Mouse (Mus musculus) T-helper 2 cell (primary cell): ENCODE data around the gene Pdp2.
"Not testable (repeated sequence)": the region's sequence is repeated elsewhere in the genome, so short reads cannot be mapped to it uniquely, and the experiment has no call there.

Experiments
- in situ Hi-C: fragments of 300-600 bp; cut with MboI, MseI; formaldehyde crosslinking; loops from one replicate; pipeline ENCODE4 v1.15.1; 2025; ENCODE audit warnings: high pct_unique_total_duplicates

Pdp2 gene

GRCm38 (mm10) chr8:104630981-104631663 lies 39.9 kb downstream of the Pdp2 start, which contains the start of gene Rrad:
TSS of gene Rrad (minus strand) at chr8:104631327.
- in situ Hi-C loops, result no loop called here

DNA sequence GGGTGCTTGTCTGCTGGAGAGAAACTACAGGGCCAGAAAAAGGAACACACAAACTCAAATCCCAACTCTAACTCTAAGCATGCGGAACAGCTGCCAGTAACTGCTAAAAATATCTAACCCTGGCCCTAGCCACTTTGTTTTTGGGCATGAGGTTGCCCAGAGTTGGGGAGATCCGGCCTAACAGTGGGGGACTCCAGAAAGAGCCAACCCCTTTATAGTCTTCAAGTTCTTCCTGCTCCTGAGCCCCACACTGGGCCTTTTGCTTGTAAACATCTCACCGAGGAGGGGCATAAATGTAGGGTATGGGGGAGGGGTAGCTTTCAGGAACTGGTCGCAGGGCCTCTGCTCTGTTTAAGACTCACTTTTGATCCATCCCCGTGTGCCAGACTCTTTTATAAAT lies 40.7 kb downstream of the Pdp2 start:
- in situ Hi-C loops, result no loop called here

DNA sequence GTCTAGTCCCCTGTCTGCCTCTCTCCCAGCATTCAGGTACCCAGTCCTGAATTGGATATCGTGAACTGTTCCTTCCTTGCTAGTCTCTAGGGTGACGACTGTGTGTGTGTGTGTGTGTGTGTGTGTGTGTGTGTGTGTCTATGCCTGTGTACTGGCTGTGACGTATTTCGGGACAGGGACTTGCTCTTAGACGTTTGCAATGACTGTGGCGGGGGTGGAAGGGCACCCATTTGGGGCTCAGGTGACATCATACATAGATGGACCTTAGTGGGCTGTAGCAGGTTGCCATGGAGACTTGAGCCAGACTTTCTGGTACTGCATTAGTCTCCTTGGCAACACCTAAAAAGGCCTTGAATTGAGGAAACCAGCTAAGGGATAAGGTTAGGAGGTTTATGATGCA lies 41.2 kb downstream of the Pdp2 start:
- in situ Hi-C loops, result no loop called here

- in situ Hi-C loops, result no loop called here
Measured at GRCm38 (mm10) chr8:104633156-104633744, 42.0 kb downstream of the Pdp2 start.

DNA sequence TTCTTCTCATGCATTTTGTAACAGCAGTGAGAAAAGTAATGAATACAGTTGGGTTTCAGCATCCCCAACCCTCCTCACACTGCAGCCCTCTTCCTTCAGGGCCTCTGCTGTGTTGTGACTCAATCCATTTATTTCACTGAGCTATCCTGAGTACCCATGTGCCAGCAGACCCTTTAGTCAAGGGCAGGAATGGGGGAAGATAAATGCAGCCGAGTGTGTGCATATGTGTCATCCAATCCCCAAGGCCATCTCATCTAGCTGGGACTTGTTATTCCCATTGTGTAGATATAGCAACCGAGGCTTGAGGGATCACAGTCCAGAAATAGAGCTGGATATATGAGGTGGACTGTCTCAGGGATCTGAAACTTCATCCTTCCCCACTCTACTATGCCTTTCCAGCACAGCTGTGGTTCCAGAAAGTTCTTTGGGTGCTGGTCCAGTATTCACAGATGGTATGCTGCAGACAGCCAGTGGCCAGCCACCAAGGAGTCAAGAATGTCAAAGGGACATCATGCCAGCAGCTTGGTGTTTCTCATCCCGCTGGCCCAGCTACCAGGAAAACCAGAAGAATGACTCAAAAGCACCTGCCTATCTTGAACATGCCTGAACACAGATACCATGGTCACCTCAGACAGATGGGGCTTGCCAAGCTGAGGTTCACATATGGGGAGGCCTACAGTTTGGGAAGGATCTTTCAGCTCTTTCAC lies 43.9 kb downstream of the Pdp2 start:
- in situ Hi-C loops, result no loop called here

DNA sequence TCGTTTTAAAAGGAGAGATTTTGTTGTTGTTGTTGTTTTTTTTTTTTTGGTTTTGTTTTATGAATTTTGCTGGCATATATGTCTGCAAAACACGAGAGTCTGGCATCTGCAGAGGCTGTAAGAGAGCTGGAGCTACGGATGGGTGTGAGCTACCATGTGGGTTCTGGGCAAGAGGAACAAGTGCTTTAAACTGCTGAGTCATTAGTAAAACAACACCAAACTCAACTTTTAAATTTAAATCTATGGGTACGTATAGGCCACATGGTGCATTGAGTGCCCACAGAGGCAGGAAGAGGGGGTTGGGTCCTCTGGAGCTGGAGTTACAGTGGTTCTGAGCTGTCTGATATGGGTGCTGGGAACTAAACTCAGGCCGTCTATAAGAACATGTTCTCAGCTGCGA lies 46.8 kb downstream of the Pdp2 start:
- in situ Hi-C loops, result no loop called here

DNA sequence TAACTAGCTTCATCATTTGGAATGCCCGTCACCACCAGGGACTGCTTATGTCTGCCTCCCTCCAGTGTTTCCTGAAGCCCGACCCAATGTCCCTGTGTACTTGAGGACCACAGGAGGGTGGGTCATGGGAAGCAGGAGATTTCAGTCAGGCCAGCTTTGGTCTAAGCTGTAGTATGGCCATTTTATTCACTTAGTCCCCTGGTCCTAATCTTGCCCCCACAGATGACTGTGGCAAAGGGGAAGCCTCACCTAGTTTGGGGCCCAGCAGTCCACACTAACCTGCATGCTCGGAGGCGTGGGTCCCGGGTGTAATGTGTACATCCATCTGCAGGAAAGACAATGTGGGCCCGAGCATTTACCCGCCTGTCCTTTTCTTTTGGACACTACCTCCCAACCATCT lies 49.0 kb downstream of the Pdp2 start:
- in situ Hi-C loops, result no loop called here

DNA sequence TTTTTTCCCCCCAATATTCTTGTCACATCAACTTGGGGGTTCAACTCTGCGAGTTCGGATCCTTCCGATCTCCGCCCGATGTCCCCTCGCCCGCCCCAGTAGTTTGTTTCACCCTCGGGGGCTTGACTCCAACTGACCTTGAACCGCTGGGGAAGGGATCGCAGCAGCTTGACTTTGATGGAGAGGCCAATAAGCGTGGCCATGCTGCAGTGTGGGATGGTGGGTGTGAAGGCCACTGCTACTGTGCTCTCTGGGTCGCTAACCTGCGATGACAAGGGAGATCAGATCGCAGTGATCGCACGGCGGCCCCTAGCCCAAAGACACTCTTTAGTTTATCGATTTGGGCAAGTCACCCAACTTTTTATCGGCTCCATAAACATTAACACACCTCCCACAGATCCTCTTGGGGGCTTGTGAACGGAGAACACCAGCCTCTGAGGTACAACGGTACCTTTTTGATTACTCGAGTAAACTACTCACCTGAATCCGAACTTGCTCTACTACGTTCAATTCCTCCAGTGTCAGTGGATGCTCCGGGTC lies 49.6 kb downstream of the Pdp2 start:
- in situ Hi-C loops, result no loop called here

DNA sequence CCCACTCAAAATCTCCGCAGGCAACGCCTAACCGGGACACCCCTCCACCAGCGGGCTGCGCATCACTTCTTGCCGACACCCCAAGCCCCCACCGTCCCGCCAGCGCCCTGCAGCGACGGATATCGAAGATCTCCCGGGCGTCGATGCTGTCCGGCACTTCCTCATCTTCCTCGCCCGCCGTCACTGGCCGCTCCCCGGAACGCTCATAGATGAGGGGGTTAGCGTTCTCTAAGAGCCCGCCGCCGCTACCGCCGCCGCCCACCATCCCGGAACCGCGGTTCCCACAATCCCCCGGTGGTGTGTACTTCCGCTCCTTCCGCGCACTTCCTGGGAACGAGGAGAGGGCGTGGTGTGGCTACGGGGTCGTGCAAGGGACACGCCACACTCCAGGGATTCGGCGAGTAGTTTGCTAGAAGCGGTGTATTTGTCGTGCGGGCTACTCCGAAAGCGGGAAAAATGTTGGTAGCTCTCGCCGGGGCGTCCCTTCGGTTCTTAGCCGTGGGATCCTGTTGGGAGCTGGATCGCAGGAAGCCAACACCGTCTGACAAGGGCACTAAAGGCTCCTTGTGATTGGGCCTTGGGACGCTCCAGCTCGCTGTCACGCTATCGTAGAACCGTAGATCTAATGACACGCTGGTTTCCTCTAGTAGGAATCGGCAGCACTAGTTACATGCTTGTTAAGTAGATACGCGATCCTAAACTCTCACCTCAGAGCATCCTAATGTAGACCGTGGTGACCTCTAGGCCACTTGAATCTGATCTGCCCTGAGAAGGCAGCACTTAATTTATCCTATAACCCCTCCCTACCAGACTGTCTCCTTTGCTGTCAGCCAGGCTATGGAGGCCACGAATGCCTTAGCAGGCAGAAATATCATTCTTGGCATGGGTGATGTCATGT lies 50.4 kb downstream of the Pdp2 start, which contains the start of gene Ciao2b:
Gene Ciao2b (minus strand): TSS at position 540 of the 898 bp plus-strand sequence.
- in situ Hi-C loops, result no loop called here

DNA sequence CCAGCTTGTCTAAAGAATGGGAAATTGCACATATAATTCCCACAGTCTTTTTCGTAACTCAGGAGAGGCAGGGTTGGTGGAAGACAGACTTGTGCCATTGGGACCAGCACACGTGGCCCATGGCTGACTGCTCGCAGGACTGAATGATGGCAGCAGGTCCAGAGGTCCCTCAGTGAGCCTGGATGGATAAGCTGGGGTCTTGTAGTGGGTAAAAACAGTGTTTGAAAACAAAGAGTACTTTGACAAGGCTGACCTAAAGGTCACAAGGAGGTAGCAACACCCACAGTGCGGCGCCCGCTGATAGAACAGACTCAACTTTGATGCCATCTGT lies 51.0 kb downstream of the Pdp2 start:
- in situ Hi-C loops, result no loop called here

DNA sequence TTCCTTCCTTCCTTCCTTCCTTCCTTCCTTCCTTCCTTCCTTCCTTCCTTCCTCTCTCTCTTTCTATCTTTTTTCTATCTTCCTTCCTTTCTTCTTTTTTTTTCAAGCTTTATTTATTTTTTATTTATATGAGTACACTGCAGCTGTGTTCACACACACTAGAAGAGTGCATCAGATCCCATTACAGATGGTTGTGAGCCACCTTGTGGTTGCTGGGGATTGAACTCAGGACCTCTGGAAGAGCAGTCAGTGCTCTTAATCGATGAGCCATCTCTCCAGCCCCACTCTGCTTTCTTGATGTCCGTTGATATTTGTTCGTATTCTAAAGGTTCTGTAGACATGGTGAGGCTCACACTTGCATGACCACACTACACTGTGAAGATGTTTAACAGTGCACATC lies 52.9 kb downstream of the Pdp2 start:
- in situ Hi-C loops, result not testable (repeated sequence)
